Comparison of ENCODE assay signal across 23 mouse cellular contexts in genomic region chr12:77481799-77482198, GRCm38 (mm10).
DNase-seq lines count a peak whose midpoint lies in the region; ATAC-seq and TF ChIP-seq lines count a peak whose summit lies in the region.
"Had no signal": no experiment of that assay in that cellular context is flagged by ENCODE, and none has a peak within 500 bp of the region (broad histone marks: within the 10 kb centered on the region; RNA-seq: fewer than 3 reads in every experiment).

No protein-coding gene starts in this region.

- no peak overlapping the region for H3K27ac ChIP-seq in hindbrain, postnatal 0 days
- no peak overlapping the region for H3K27ac ChIP-seq in hindbrain, embryonic 10.5 days
- H3K27ac ChIP-seq: gastrocnemius, adult 2 months; heart, embryonic 10.5 days; limb, embryonic 15.5 days; liver, embryonic 15.5 days; lung, embryonic 15.5 days; neural tube, embryonic 15.5 days; stomach, postnatal 0 days had no signal

- H3K9ac ChIP-seq in hindbrain, postnatal 0 days (replicated peaks; ENCODE audit: low read length) = no peak overlapping the region
- H3K9ac ChIP-seq: limb, embryonic 15.5 days; liver, embryonic 15.5 days; lung, embryonic 15.5 days; neural tube, embryonic 15.5 days had no signal

- no peak overlapping the region for H3K4me3 ChIP-seq in hindbrain, postnatal 0 days (ENCODE audit: low read length)
- H3K4me3 ChIP-seq in hindbrain, embryonic 10.5 days = no peak overlapping the region
- H3K4me3 ChIP-seq: gastrocnemius, adult 2 months; heart, embryonic 10.5 days; limb, embryonic 15.5 days; liver, embryonic 15.5 days; lung, embryonic 15.5 days; neural tube, embryonic 15.5 days had no signal

- peak; percentile 61; the same call in 1 of the 2 replicates for ATAC-seq in hindbrain, postnatal 0 days
- ATAC-seq: inflammation-experienced regulatory T-cells, adult 6 months had no signal

- H3K9me3 ChIP-seq in hindbrain, postnatal 0 days (ENCODE audit: low read length) = no peaks in the 10 kb centered on the region
- H3K9me3 ChIP-seq in hindbrain, embryonic 10.5 days = no peaks in the 10 kb centered on the region
- H3K9me3 ChIP-seq: heart, embryonic 10.5 days; limb, embryonic 15.5 days; liver, embryonic 15.5 days; lung, embryonic 15.5 days; neural tube, embryonic 15.5 days had no signal

- 24% methylated on average over 3 of the region's 3 CpGs for WGBS in hindbrain, postnatal 0 days
- 59% methylated on average over 3 of the region's 3 CpGs for WGBS in hindbrain, embryonic 10.5 days

- 0 out of 2 replicates have a peak, but pooled peaks cover under 1% of the 10 kb centered on the region for H3K36me3 ChIP-seq in hindbrain, postnatal 0 days (ENCODE audit: insufficient read depth, low read length)
- peaks cover 2% of the 10 kb centered on the region; the same call in 1 of the 2 replicates for H3K36me3 ChIP-seq in hindbrain, embryonic 10.5 days
- H3K36me3 ChIP-seq: heart, embryonic 10.5 days; limb, embryonic 15.5 days; liver, embryonic 15.5 days; lung, embryonic 15.5 days; neural tube, embryonic 15.5 days had no signal

- no peak overlapping the region for H3K4me2 ChIP-seq in hindbrain, postnatal 0 days (ENCODE audit: low read depth, low read length)
- H3K4me2 ChIP-seq: limb, embryonic 15.5 days; liver, embryonic 15.5 days; lung, embryonic 15.5 days; neural tube, embryonic 15.5 days had no signal

- TF ChIP-seq CTCF in hindbrain, postnatal 0 days (IDR thresholded peaks at IDR 0.05; ENCODE audit: low read depth) = no peak

- H3K4me1 ChIP-seq in hindbrain, postnatal 0 days (ENCODE audit: insufficient read depth, low read length) = peaks cover 5% of the 10 kb centered on the region; the same call in 1 of the 2 replicates
- H3K4me1 ChIP-seq in hindbrain, embryonic 10.5 days (replicated peaks) = no peaks in the 10 kb centered on the region
- H3K4me1 ChIP-seq: limb, embryonic 15.5 days; liver, embryonic 15.5 days; lung, embryonic 15.5 days; neural tube, embryonic 15.5 days had no signal

- H3K27me3 ChIP-seq in hindbrain, postnatal 0 days (ENCODE audit: insufficient read depth, low read length) = no peaks in the 10 kb centered on the region
- no peaks in the 10 kb centered on the region for H3K27me3 ChIP-seq in hindbrain, embryonic 10.5 days (ENCODE audit: insufficient read depth, poor library complexity, severe bottlenecking)
- H3K27me3 ChIP-seq: limb, embryonic 15.5 days; liver, embryonic 15.5 days; lung, embryonic 15.5 days; neural tube, embryonic 15.5 days had no signal

- peak; percentile 41 for DNase-seq in cerebellum, adult 11-12 months
- no peak for DNase-seq in cerebellum, adult 8-10 months
- peak; percentile 61 for DNase-seq in hindbrain, postnatal 0 days (ENCODE audit: low spot score)
- no peak for DNase-seq in hindbrain, embryonic 10.5 days (ENCODE audit: low spot score)
- peak; percentile 56 for DNase-seq in cerebellum, adult 9-10 months
- peak; percentile 35 for DNase-seq in retina, embryonic 14.5 days (ENCODE audit: low spot score)
- DNase-seq in urinary bladder, postnatal 4 days (ENCODE audit: low spot score in 2 of 2) = no peak
- DNase-seq in ovary, postnatal 36 days (ENCODE audit: low spot score) = no peak
- DNase-seq: adrenal gland, postnatal 14 days; gastrocnemius, adult 2 months; heart, postnatal 4 days; kidney, adult 18-20 months; kidney, postnatal 4 days; lung, postnatal 4 days; right cerebral cortex, postnatal 14 days; thymus, adult 2 months had no signal

Comparison
In these comparisons a context has a peak if more than half of its experiments do, and no peak if none do; other contexts are left out.
1. DNase-seq: peak in cerebellum, adult 11-12 months (single experiment), hindbrain, postnatal 0 days (single experiment), cerebellum, adult 9-10 months (single experiment) and retina, embryonic 14.5 days (single experiment); none in cerebellum, adult 8-10 months (single experiment), hindbrain, embryonic 10.5 days (single experiment), urinary bladder, postnatal 4 days (0 of 2) and ovary, postnatal 36 days (single experiment).